ENCODE assay signal across 12 mouse cellular contexts in the genomic region with DNA sequence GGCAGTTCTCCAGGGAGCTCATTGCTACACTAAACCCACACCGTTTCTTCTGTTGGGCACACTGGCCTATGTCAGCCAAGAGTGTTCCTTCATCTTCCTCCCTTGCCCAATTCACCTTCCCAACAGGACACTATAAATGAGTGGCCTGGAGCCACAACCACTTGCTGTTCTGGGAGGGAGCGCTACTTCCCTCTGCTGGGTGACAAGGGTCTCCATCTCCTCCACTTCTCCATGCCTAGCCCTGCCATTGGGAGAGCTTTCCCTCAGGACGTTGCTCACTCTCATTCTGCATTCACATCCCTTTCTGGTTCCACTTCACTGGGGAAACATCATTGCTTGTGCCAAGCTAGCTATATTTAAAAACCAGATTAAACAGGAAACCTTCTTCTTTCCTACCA. TPM values are rescaled to one million over a fixed set of nuclear protein-coding genes. Genes with fewer than 3 reads are reported as not detected.
A peak's percentile ranks its signal among the peaks of the same experiment; 100 is the strongest.
DNase-seq lines count a peak whose midpoint lies in the region; ATAC-seq and TF ChIP-seq lines count a peak whose summit lies in the region.
"Had no signal": no experiment of that assay in that cellular context is flagged by ENCODE, and none has a peak within 500 bp of the region (broad histone marks: within the 10 kb centered on the region; RNA-seq: fewer than 3 reads in every experiment).

No protein-coding gene starts in this region.

- no peak overlapping the region for H3K9ac ChIP-seq in lung, embryonic 14.5 days
- no peak overlapping the region for H3K9ac ChIP-seq in neural tube, embryonic 14.5 days (replicated peaks; ENCODE audit: low read depth, low read length)
- H3K9ac ChIP-seq: embryonic facial prominence, embryonic 13.5 days had no signal

- H3K36me3 ChIP-seq in lung, embryonic 14.5 days (ENCODE audit: insufficient read depth), result no peaks in the 10 kb centered on the region
- no peaks in the 10 kb centered on the region for H3K36me3 ChIP-seq in neural tube, embryonic 14.5 days (ENCODE audit: control insufficient read depth, insufficient read depth, low read length)
- H3K36me3 ChIP-seq: embryonic facial prominence, embryonic 13.5 days had no signal

- no peak for DNase-seq in frontal cortex, adult 2 months (ENCODE audit: extremely low spot score in 1 of 2, low spot score in 1 of 2)
- DNase-seq in lung, embryonic 14.5 days, result peak; percentile 23
- DNase-seq in lung, adult 18-20 months, result no peak
- no peak for DNase-seq in thymus, adult 18-20 months
- no peak for DNase-seq in ovary, postnatal 36 days (ENCODE audit: low spot score)
- DNase-seq: gastrocnemius, postnatal 36 days had no signal

- no peaks in the 10 kb centered on the region for H3K27me3 ChIP-seq in lung, embryonic 14.5 days (ENCODE audit: insufficient read depth, low read length)
- H3K27me3 ChIP-seq in neural tube, embryonic 14.5 days (ENCODE audit: control insufficient read depth, insufficient read depth, low read length), result no peaks in the 10 kb centered on the region
- H3K27me3 ChIP-seq: embryonic facial prominence, embryonic 13.5 days had no signal

- H3K4me1 ChIP-seq in lung, embryonic 14.5 days (ENCODE audit: insufficient read depth), result peaks cover 27% of the 10 kb centered on the region
- H3K4me1 ChIP-seq in neural tube, embryonic 14.5 days (ENCODE audit: control insufficient read depth, insufficient read depth, low read length), result peaks cover 42% of the 10 kb centered on the region

- H3K4me3 ChIP-seq in lung, embryonic 14.5 days (ENCODE audit: low read depth, low read length), result no peak overlapping the region
- H3K4me3 ChIP-seq in neural tube, embryonic 14.5 days (ENCODE audit: low read depth, low read length), result no peak overlapping the region

- peak; percentile 45 for TF ChIP-seq CTCF in lung, embryonic 14.5 days (IDR thresholded peaks at IDR 0.05; ENCODE audit: low read depth)

- H3K4me2 ChIP-seq in lung, embryonic 14.5 days, result no peak overlapping the region
- H3K4me2 ChIP-seq in neural tube, embryonic 14.5 days (ENCODE audit: low read depth, low read length), result no peak overlapping the region

- WGBS in lung, embryonic 14.5 days, result 60% methylated on average over 3 of the region's 3 CpGs
- WGBS in neural tube, embryonic 14.5 days, result 34% methylated on average over 3 of the region's 3 CpGs

- no peaks in the 10 kb centered on the region for H3K9me3 ChIP-seq in lung, embryonic 14.5 days (ENCODE audit: low read depth, low read length)
- no peaks in the 10 kb centered on the region for H3K9me3 ChIP-seq in neural tube, embryonic 14.5 days (ENCODE audit: control insufficient read depth, low read length)
- H3K9me3 ChIP-seq: embryonic facial prominence, embryonic 13.5 days had no signal

- ATAC-seq in frontal cortex, adult (ENCODE audit: low TSS enrichment), result 0 out of 2 replicates have a peak, but pooled peaks have one; percentile 24
- no peak for ATAC-seq in lung, embryonic 14.5 days (ENCODE audit: insufficient read depth)
- peak; percentile 55 for ATAC-seq in granulocyte monocyte progenitor cell, adult 5-6 weeks (replicated peaks; ENCODE audit: poor library complexity, severe bottlenecking)
- peak; percentile 6; the same call in 1 of the 2 replicates for ATAC-seq in neural tube, embryonic 14.5 days (ENCODE audit: low read depth)

- H3K27ac ChIP-seq in lung, embryonic 14.5 days (ENCODE audit: low read depth), result no peak overlapping the region
- H3K27ac ChIP-seq in neural tube, embryonic 14.5 days (ENCODE audit: low read depth, low read length), result no peak overlapping the region

RNA-seq across cellular contexts. Expression of gene Calm2, which starts 14.8 kb away (rescaled TPM):
- polyA plus RNA-seq in frontal cortex, adult 2 months (2012; rRNA removed), result 2,836 and 2,917 TPM in 2 replicates
- 944 and 965 TPM in 2 replicates for polyA plus RNA-seq in lung, embryonic 14.5 days (2014; fragmentation: Nextera tagmentation; extraction: Ambion mirVana)
- 410 and 477 TPM in 2 replicates for total RNA-seq in granulocyte monocyte progenitor cell, adult 5-6 weeks (2014; fragmentation: Nextera tagmentation)
- total RNA-seq in granulocyte monocyte progenitor cell, adult 5-6 weeks (2017), result 1,690 and 1,803 TPM in 2 replicates
- polyA plus RNA-seq in neural tube, embryonic 14.5 days (2014; fragmentation: Nextera tagmentation; extraction: Ambion mirVana), result 3,412 and 3,701 TPM in 2 replicates

RNA-seq across cellular contexts. Expression of gene Stpg4, which starts 34.0 kb away (rescaled TPM):
- not detected in 2 replicates for polyA plus RNA-seq in frontal cortex, adult 2 months (2012; rRNA removed)
- not detected in 2 replicates for polyA plus RNA-seq in lung, embryonic 14.5 days (2014; fragmentation: Nextera tagmentation; extraction: Ambion mirVana)
- not detected in 2 replicates for total RNA-seq in granulocyte monocyte progenitor cell, adult 5-6 weeks (2014; fragmentation: Nextera tagmentation)
- total RNA-seq in granulocyte monocyte progenitor cell, adult 5-6 weeks (2017), result not detected in 2 replicates
- polyA plus RNA-seq in neural tube, embryonic 14.5 days (2014; fragmentation: Nextera tagmentation; extraction: Ambion mirVana), result not detected in 2 replicates
- total RNA-seq: gastrocnemius, postnatal 36 days; left cerebral cortex, adult 8-10 months had no signal
- polyA plus RNA-seq: C2C12; embryonic facial prominence, embryonic 13.5 days had no signal
